Mouse (Mus musculus) right cerebral cortex, postnatal 25 days (tissue): ENCODE measurements at regions not wholly inside any gene's neighbourhood (a gene's known extent, or its start where the extent isn't known, plus 50 kb on each side); places are given as distances from the start of the nearest gene placed in this dataset.

Source experiments
- DNase-seq: peaks from one replicate; pipeline ENCODE4 v3.0.0; 2022

DNA sequence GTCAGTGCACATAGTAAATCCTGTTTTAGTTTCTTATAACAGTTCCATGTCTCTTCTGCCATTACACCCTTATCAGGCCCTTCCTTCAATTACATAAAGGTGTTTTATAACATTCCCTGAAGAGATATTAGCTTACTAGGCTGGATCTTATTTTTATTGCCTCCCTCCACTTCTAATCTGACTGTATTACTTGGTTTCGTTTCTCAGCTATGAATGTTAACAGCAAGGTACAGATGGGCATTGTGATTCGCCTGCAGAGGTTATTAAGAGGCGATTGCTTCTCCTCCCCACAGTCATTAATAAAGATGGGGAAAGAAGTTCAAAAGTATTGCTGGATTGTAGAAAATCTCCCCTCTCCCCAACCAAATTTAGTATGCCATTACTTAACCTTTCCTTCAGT lies 66.4 kb upstream of the Frg1 start:
- DNase-seq, result no peak

DNA sequence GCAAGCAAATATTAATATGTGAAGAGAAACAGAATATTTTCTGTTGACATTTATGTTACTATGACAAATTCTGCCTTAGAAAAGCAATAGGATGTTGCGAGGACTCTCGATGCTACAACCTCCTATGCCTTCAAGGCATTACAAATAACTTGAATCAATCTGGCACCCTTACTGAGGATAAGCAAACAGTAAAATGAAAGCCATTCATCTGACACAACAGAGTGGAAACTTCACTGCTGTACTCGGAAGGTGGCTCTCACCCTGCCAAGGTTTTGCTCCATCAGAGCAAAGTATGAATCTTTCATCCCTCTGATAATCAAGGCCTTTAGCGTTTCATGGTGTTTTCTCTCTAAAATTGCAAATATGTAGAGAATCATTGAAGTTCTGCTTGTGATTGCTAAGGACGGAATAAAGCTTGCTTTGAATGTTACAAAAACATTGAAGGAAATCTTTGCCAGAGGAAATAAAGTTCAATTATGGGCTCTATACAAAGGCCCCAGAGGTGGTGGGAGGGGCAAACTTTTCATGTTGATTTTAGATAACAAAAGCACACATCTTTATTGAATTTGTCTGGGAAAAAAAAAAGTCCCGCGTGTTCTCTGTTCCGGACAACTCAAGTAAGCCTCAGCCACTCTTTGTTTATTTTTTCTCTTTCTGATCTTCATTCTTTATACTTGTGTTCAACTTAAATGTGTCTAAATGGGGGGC lies 56.3 kb upstream of the Frg1 start:
- no peak for DNase-seq

DNA sequence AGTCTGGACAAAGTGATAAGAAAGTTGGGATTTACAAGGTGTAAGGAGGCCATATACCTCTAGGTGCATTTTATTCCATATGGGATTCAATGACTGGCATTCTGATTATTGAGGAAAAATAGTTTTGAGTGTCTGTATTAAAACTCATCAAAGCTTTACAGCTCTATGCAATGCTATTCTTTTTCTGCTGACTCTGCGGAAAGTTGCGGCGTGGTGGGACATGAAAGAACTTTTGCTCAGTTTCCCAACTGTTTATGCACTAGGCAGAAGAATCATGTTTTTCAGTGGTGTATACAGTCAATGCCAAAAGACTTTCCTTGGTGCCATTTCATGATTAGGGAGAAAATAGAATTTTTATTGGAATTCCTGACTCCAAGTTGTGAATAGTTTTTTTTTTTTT lies 55.4 kb upstream of the Frg1 start:
- DNase-seq, result no peak
